Mouse (Mus musculus): ENCODE data around the gene Ust. TPM values are rescaled to one million over a fixed set of nuclear protein-coding genes. Genes with fewer than 3 reads are reported as not detected.

Ust gene
- polyA plus RNA-seq, 1 experiment, result 32.9 TPM

DNA sequence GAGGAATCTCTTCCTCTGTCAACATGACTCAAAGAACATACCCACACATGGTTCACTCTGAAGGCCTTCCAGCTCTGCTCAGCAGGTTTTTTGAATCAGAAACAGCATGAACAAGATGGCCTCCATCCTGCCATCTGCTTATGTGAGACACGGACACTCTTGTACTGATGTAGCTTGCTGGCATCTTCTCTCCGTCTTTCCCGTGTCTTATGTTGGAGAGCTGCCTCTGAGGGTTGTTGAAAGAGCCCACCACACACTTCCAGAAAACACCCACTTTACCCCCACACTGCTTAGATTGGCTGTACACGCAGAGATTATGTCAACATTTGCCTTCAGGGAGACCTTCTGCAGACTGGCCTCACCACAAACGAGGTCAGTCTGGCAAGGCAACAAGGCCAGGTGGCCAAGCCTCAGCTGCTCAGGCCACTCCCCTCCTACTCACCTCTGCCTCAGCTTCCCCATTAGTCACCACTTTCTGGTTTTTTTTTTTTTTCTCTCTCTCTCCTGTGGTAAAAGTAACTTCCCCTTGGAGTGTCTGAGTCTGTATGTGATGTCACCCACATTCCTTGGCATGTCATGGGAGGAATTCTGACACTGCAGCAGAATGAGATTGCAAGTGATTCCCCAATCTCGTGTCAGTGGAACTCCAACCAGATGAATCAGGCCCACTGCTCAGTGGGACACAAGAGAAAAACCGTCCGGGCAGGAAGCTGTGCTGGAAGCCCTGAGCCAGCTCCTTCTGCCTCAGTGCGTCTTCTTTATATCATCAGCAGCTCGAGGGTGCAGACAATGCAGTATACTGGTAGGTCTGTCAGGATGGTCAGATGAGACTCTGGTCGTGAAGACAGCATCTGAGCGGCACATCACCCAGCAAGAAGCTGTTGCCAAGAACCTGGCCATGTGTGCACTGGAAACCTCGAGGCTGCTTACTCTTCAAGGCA lies 19.4 kb downstream of the Ust start:
- Histone ChIP-seq H3K27ac (ENCODE audit: insufficient read depth, low read length) (peak overlapping the region; percentile 89), H3K4me1 (ENCODE audit: control insufficient read depth, insufficient read depth, low read length) (peaks cover 36% of the 10 kb centered on the region), H3K4me3 (replicated peaks; ENCODE audit: insufficient read depth, low read depth, low read length) (no peak overlapping the region), H3K27me3 (ENCODE audit: control insufficient read depth, insufficient read depth, low read length) (no peaks in the 10 kb centered on the region)
- WGBS, result 10% methylated on average over 13 of the region's 13 CpGs
- TF ChIP-seq CTCF (IDR thresholded peaks at IDR 0.05; ENCODE audit: borderline replicate concordance, insufficient read depth, low read depth, low read length) (no peak), POLR2A (IDR thresholded peaks at IDR 0.05; ENCODE audit: borderline replicate concordance, insufficient read depth, low read length) (no peak)
- DNase-seq, result peak; percentile 79 to 90

DNA sequence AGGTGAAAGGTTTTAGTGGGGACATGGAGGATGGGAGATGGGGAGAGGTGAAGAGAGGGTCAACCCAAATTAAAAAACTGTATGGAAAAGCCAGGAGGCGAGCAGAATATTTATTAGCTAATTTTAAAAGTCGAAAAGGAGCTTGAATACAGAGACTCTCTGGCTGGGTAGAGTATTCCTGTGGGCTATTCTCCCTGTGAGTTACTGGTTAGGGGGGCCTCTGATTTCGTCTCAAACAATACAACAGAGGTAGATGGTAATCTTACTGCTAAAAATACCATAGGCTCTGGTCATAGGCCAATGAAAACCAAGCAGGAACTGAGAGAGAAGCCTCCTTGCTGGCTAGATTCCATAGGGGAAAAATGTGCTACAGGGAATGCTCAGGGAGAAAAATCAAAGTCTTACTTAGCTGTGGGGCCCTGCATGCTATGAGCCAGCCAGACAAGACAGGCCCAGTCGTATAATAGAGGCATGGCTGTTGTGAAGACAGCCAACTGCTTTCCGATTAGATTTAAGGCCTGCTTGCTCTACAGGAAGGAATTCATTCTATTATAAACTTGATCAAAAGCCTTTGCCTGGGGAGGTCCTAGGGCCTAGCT lies 23.0 kb downstream of the Ust start:
- no peak overlapping the region for H3K4me3 ChIP-seq (replicated peaks; ENCODE audit: insufficient read depth, low read depth, low read length)
- WGBS, result 28% methylated on average over 5 of the region's 5 CpGs
- no peaks in the 10 kb centered on the region for H3K27me3 ChIP-seq (ENCODE audit: control insufficient read depth, insufficient read depth, low read length)
- H3K27ac ChIP-seq (ENCODE audit: insufficient read depth, low read length), result no peak overlapping the region
- peak in 1 of 2 experiments; percentile 50 for DNase-seq
- TF ChIP-seq CTCF (IDR thresholded peaks at IDR 0.05; ENCODE audit: borderline replicate concordance, insufficient read depth, low read depth, low read length) (no peak), POLR2A (IDR thresholded peaks at IDR 0.05; ENCODE audit: borderline replicate concordance, insufficient read depth, low read length) (no peak)
- peaks cover 35% of the 10 kb centered on the region for H3K4me1 ChIP-seq (ENCODE audit: control insufficient read depth, insufficient read depth, low read length)

DNA sequence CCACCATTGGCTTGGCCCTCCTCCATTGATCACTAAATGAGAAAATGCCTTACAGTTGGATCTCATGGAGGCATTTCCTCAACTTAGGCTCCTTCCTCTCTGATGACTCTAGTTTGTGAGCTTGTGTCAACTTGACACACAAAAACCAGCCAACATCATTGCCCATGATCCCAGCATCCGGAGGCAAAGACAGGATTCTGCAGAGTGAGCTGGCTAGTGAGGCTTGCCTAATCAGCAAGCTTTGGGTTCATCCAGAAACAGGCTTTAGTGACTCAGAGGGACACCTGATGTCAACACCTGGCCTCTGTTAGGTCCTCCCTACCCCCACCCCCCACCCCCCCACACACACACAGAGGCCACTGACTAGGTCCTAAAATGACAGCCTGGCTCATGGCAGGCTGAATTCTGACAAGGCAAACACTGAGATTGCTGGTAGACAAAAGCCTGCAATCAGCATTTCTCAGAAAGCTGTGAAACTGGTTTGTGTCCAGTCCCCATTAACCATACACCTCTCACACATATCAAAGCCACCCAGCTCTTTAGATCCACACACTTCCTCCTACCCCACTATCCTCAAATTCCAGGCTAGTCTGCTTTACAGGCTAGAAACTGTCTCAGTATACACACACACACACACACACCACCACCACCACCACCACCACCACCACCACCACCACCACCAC lies 26.6 kb downstream of the Ust start:
- Histone ChIP-seq H3K4me1 (ENCODE audit: control insufficient read depth, insufficient read depth, low read length) (peaks cover 24% of the 10 kb centered on the region), H3K27me3 (ENCODE audit: control insufficient read depth, insufficient read depth, low read length) (no peaks in the 10 kb centered on the region), H3K27ac (ENCODE audit: insufficient read depth, low read length) (no peak overlapping the region), H3K4me3 (replicated peaks; ENCODE audit: insufficient read depth, low read depth, low read length) (no peak overlapping the region)
- no peak for DNase-seq
- 77% methylated on average over 1 of the region's 1 CpGs for WGBS
- TF ChIP-seq POLR2A (IDR thresholded peaks at IDR 0.05; ENCODE audit: borderline replicate concordance, insufficient read depth, low read length) (no peak), CTCF (IDR thresholded peaks at IDR 0.05; ENCODE audit: borderline replicate concordance, insufficient read depth, low read depth, low read length) (no peak)

- Histone ChIP-seq H3K4me1 (ENCODE audit: control insufficient read depth, insufficient read depth, low read length) (peaks cover 10% of the 10 kb centered on the region; the same call in 1 of the 2 replicates), H3K27me3 (ENCODE audit: control insufficient read depth, insufficient read depth, low read length) (no peaks in the 10 kb centered on the region), H3K4me3 (replicated peaks; ENCODE audit: insufficient read depth, low read depth, low read length) (no peak overlapping the region), H3K27ac (ENCODE audit: insufficient read depth, low read length) (no peak overlapping the region)
- DNase-seq, result no peak
- TF ChIP-seq CTCF (IDR thresholded peaks at IDR 0.05; ENCODE audit: borderline replicate concordance, insufficient read depth, low read depth, low read length) (no peak), POLR2A (IDR thresholded peaks at IDR 0.05; ENCODE audit: borderline replicate concordance, insufficient read depth, low read length) (no peak)
- WGBS, result 86% methylated on average over 2 of the region's 2 CpGs
Measured at GRCm38 (mm10) chr10:8487388-8487787, 31.2 kb downstream of the Ust start.

- peaks cover 7% of the 10 kb centered on the region; the same call in 1 of the 2 replicates for H3K4me1 ChIP-seq (ENCODE audit: control insufficient read depth, insufficient read depth, low read length)
- no peak for DNase-seq
- no peaks in the 10 kb centered on the region for H3K27me3 ChIP-seq (ENCODE audit: control insufficient read depth, insufficient read depth, low read length)
- no peak overlapping the region for H3K27ac ChIP-seq (ENCODE audit: insufficient read depth, low read length)
- no peak overlapping the region for H3K4me3 ChIP-seq (replicated peaks; ENCODE audit: insufficient read depth, low read depth, low read length)
- WGBS, result 89% methylated on average over 4 of the region's 4 CpGs
- TF ChIP-seq CTCF (IDR thresholded peaks at IDR 0.05; ENCODE audit: borderline replicate concordance, insufficient read depth, low read depth, low read length), result no peak
- TF ChIP-seq POLR2A (IDR thresholded peaks at IDR 0.05; ENCODE audit: borderline replicate concordance, insufficient read depth, low read length), result no peak
Measured at GRCm38 (mm10) chr10:8484487-8484886, 34.1 kb downstream of the Ust start.

GRCm38 (mm10) chr10:8482779-8483178 lies 35.8 kb downstream of the Ust start:
- Histone ChIP-seq H3K27ac (ENCODE audit: insufficient read depth, low read length) (no peak overlapping the region), H3K4me1 (ENCODE audit: control insufficient read depth, insufficient read depth, low read length) (peaks cover 7% of the 10 kb centered on the region; the same call in 1 of the 2 replicates), H3K27me3 (ENCODE audit: control insufficient read depth, insufficient read depth, low read length) (no peaks in the 10 kb centered on the region), H3K4me3 (replicated peaks; ENCODE audit: insufficient read depth, low read depth, low read length) (no peak overlapping the region)
- DNase-seq, result no peak
- 84% methylated on average over 4 of the region's 4 CpGs for WGBS
- TF ChIP-seq POLR2A (IDR thresholded peaks at IDR 0.05; ENCODE audit: borderline replicate concordance, insufficient read depth, low read length), result no peak
- TF ChIP-seq CTCF (IDR thresholded peaks at IDR 0.05; ENCODE audit: borderline replicate concordance, insufficient read depth, low read depth, low read length), result no peak

DNA sequence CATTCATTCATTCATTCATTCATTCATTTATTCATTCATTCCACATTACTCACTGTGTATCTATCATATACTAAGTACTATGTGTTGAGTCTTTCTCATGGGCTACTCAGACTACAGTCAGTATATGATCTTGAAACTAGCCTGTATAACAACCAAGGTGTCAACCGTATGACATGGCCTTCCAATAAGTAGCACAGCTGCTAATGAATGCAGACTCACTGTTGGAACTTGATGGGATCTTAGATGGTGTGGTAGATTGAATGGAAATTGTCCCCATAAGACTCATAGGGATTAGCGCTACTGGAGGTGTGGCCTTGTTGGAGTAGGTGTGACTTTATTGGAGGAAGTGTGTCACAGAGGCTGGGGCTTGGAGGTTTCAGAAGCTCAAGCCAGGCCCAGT lies 38.8 kb downstream of the Ust start:
- Histone ChIP-seq H3K4me3 (replicated peaks; ENCODE audit: insufficient read depth, low read depth, low read length) (no peak overlapping the region), H3K27me3 (ENCODE audit: control insufficient read depth, insufficient read depth, low read length) (no peaks in the 10 kb centered on the region), H3K27ac (ENCODE audit: insufficient read depth, low read length) (no peak overlapping the region), H3K4me1 (ENCODE audit: control insufficient read depth, insufficient read depth, low read length) (no peaks in the 10 kb centered on the region)
- TF ChIP-seq CTCF (IDR thresholded peaks at IDR 0.05; ENCODE audit: borderline replicate concordance, insufficient read depth, low read depth, low read length), result no peak
- no peak for TF ChIP-seq POLR2A (IDR thresholded peaks at IDR 0.05; ENCODE audit: borderline replicate concordance, insufficient read depth, low read length)
- DNase-seq, result no peak
- WGBS, result 99% methylated on average over 2 of the region's 2 CpGs

Data from cerebellum, adult 2 months (tissue).